Mouse (Mus musculus) embryonic facial prominence, embryonic 14.5 days (tissue): ENCODE data around the gene Ptcd3. TPM values are rescaled to one million over a fixed set of nuclear protein-coding genes. Genes with fewer than 3 reads are reported as not detected.
A peak's percentile ranks its signal among the peaks of the same experiment; 100 is the strongest.

ENCODE experiments used
- ATAC-seq: fragments of 200-750 bp; cut with Nextera tagmentation; 2 replicates; pipeline ENCODE4 v1.8.0; 2017; ENCODE audit warnings: low read depth, moderate number of reproducible peaks, moderate TSS enrichment
- DNase-seq: peaks from one replicate; pipeline ENCODE4 v3.0.0-alpha.2; 2015; ENCODE audit warnings: low spot score
- H3K27ac ChIP-seq: fragments of 300-500 bp; sonication (generic); replicated peaks from 2 replicates; pipeline ENCODE4 v1.5.1; 2014; ENCODE audit warnings: low read depth, mild to moderate bottlenecking, low read length, moderate library complexity
- H3K27me3 ChIP-seq: fragments of 300-500 bp; sonication (generic); replicated peaks from 2 replicates; pipeline ENCODE4 v1.6.1; 2014; ENCODE audit warnings: low read length; ENCODE audit not compliant: control insufficient read depth, insufficient read depth
- H3K36me3 ChIP-seq: fragments of 300-500 bp; sonication (generic); 2 replicates; pipeline ENCODE4 v1.6.1; 2014; ENCODE audit warnings: low read length, mixed read lengths; ENCODE audit not compliant: control insufficient read depth, insufficient read depth
- H3K4me1 ChIP-seq: fragments of 300-500 bp; sonication (generic); 2 replicates; pipeline ENCODE4 v1.6.1; 2014; ENCODE audit warnings: antibody characterized with exemption, low read length; ENCODE audit not compliant: control insufficient read depth, insufficient read depth
- H3K4me2 ChIP-seq: fragments of 300-500 bp; sonication (generic); 2 replicates; pipeline ENCODE4 v1.6.1; 2014; ENCODE audit warnings: low read depth, mild to moderate bottlenecking, low read length, moderate library complexity, mixed read lengths
- H3K4me3 ChIP-seq: fragments of 300-500 bp; sonication (generic); 2 replicates; pipeline ENCODE4 v1.5.1; 2014; ENCODE audit warnings: low read depth, mild to moderate bottlenecking, low read length
- H3K9ac ChIP-seq: fragments of 300-500 bp; sonication (generic); 2 replicates; pipeline ENCODE4 v1.6.1; 2014; ENCODE audit warnings: low read depth, mild to moderate bottlenecking, low read length, moderate library complexity, mixed read lengths
- H3K9me3 ChIP-seq: fragments of 300-500 bp; sonication (generic); 2 replicates; pipeline ENCODE4 v1.6.1; 2016; ENCODE audit warnings: low read length; ENCODE audit not compliant: control insufficient read depth
- WGBS: fragments of 180-500 bp; shearing (Covaris S2); extraction: QIAGEN DNeasy Blood & Tissue Kit; methylation state at CpG from one replicate; pipeline ENCODE4 v1.1.7; 2014; 5-methylcytosine and 5-hydroxymethylcytosine counted together
- polyA plus RNA-seq: library from polyadenylated mRNA; unstranded; fragments of >200 nt; fragmentation: Nextera tagmentation; extraction: Ambion mirVana; gene quantifications from 2 replicates; pipeline ENCODE4 v1.2.1, GENCODE M21; 2014

The Ptcd3 gene
- polyA plus RNA-seq: 84.6 and 92.6 TPM in 2 replicates

DNA sequence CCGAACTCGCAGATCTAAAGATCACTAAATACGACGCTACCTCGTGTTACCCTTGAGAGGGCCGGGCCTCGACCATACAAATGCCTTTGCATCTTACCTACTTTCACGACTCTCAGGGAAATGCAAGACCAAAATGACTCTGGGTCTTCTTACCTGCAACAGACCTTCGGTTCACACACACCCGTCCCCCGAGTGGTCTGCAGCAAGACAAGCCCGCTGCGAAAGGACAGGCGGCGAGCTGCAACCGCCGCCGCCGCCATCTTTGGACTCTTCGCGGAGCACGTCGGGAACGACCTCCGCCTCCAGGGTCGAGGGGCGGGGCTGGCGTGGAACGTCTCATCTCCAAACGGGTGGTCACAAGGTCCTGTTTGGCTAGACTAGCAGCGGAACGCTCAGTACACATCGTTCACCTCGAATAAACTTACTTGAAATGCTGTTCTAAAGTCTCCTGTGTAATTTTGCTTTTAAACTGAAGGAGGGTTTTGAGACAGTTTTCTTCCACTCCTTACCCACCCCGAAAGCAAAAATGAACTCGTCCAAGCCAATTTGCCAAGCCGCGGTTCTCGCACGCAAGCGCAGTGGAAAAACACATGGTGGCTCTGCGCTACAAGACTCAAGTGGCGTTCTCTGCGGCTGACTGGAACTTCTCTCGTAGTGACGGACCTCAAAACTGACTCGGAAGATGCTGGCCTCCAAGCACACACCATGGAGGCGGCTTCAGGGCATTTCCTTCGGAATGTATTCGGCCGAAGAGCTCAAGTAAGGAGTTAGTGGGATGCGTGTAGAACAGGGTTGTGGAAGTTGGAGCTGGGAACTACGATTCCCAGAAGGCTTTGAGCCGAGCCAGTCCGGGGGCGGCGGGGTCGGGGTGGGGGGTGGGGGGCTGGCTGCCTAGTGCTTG is at the start of gene Ptcd3, which contains the start of gene Polr1a:
TSS of gene Ptcd3 (minus strand) at position 270 of the 901 bp plus-strand sequence.
TSS of gene Polr1a (plus strand) at position 573 of the 901 bp plus-strand sequence.
- no peaks in the 10 kb centered on the region for H3K9me3 ChIP-seq
- H3K27me3 ChIP-seq: no peaks in the 10 kb centered on the region
- DNase-seq (peak; percentile 95), ATAC-seq (peak; percentile 92)
- H3K36me3 ChIP-seq: peaks cover 34% of the 10 kb centered on the region
- peak within 1 kb of the TSS; percentile 87 for H3K4me3 ChIP-seq
- WGBS: under 1% methylated on average over 53 of the region's 58 CpGs
- peak within 1 kb of the TSS; percentile 85 for H3K4me2 ChIP-seq
- peaks cover 13% of the 10 kb centered on the region for H3K4me1 ChIP-seq
- peak within 1 kb of the TSS; percentile 49 for H3K27ac ChIP-seq
- peak within 1 kb of the TSS; percentile 77 for H3K9ac ChIP-seq

DNA sequence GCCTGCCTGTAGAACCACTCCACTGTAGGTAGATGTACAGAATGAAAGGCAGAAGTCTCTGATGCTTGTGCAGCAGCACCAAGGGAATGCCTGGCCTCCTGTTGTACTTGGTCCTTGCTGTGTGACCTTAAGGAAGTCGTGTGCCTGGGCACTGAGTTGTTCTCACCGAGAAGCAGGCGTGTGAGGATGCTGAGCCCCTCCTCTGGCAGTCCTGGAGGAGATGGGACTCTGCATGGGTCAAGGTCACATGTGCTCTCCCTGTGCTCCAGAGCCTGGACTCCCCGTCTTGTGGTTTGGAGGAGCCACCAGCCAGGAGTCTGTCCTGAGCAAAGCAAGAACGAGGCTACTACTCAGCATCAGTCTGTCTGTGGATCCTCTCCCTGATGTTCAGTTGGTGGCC is 42.6 kb upstream of the Ptcd3 start:
- WGBS: 87% methylated on average over 5 of the region's 5 CpGs
- Histone ChIP-seq H3K9me3 (no peaks in the 10 kb centered on the region), H3K4me3 (no peak overlapping the region), H3K27ac (no peak overlapping the region), H3K4me1 (no peaks in the 10 kb centered on the region), H3K9ac (no peak overlapping the region), H3K36me3 (peaks cover 82% of the 10 kb centered on the region), H3K27me3 (no peaks in the 10 kb centered on the region), H3K4me2 (no peak overlapping the region)
- DNase-seq (no peak), ATAC-seq (no peak)

- 85% methylated on average over 3 of the region's 3 CpGs for WGBS
- Histone ChIP-seq H3K9ac (no peak overlapping the region), H3K36me3 (peaks cover 86% of the 10 kb centered on the region), H3K4me3 (no peak overlapping the region), H3K4me1 (no peaks in the 10 kb centered on the region), H3K27ac (no peak overlapping the region), H3K27me3 (no peaks in the 10 kb centered on the region), H3K4me2 (no peak overlapping the region), H3K9me3 (no peaks in the 10 kb centered on the region)
- ATAC-seq: 0 out of 2 replicates have a peak, but pooled peaks have one; percentile 15
- DNase-seq: no peak
Measured at GRCm38 (mm10) chr6:71950592-71950991, 42.0 kb upstream of the Ptcd3 start.

DNA sequence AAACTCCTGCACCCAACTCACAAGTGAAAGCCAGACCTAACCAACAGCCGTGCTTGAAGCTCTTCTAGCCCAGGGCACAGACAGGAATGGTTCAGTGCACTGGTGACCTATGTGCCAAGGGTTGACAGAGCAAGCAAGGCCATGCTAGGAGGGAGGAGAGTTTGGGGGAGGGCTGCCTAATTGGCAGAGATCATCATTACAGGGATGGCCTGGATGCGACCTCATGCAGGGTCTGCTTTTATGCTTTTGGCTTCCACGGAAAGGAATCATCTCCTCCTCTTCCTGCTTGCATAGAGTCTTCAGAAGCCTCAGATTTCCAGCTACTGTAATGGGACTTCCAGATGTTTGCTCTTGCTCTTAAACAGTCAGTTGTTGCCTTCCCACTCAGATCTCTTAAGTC is 41.2 kb upstream of the Ptcd3 start:
- Histone ChIP-seq H3K4me2 (no peak overlapping the region), H3K4me3 (no peak overlapping the region), H3K9me3 (no peaks in the 10 kb centered on the region), H3K36me3 (peaks cover 87% of the 10 kb centered on the region), H3K9ac (no peak overlapping the region), H3K27me3 (no peaks in the 10 kb centered on the region), H3K27ac (no peak overlapping the region), H3K4me1 (no peaks in the 10 kb centered on the region)
- DNase-seq (no peak), ATAC-seq (no peak)
- 54% methylated on average over 3 of the region's 3 CpGs for WGBS

GRCm38 (mm10) chr6:71946121-71946520 is 37.6 kb upstream of the Ptcd3 start:
- no peaks in the 10 kb centered on the region for H3K9me3 ChIP-seq
- DNase-seq (no peak), ATAC-seq (no peak)
- no peak overlapping the region for H3K27ac ChIP-seq
- H3K4me2 ChIP-seq: no peak overlapping the region
- peaks cover 67% of the 10 kb centered on the region for H3K36me3 ChIP-seq
- no peaks in the 10 kb centered on the region for H3K27me3 ChIP-seq
- H3K4me1 ChIP-seq: no peaks in the 10 kb centered on the region
- no peak overlapping the region for H3K4me3 ChIP-seq
- H3K9ac ChIP-seq: no peak overlapping the region
- WGBS: 86% methylated on average over 8 of the region's 8 CpGs

- H3K36me3 ChIP-seq: peaks cover 56% of the 10 kb centered on the region
- 0 out of 2 replicates have a peak, but pooled peaks cover 3% of the 10 kb centered on the region for H3K4me1 ChIP-seq
- no peaks in the 10 kb centered on the region for H3K27me3 ChIP-seq
- ATAC-seq (no peak), DNase-seq (no peak)
- WGBS: 94% methylated on average over 6 of the region's 6 CpGs
- H3K4me3 ChIP-seq: no peak overlapping the region
- no peaks in the 10 kb centered on the region for H3K9me3 ChIP-seq
- H3K4me2 ChIP-seq: no peak overlapping the region
- no peak overlapping the region for H3K27ac ChIP-seq
- no peak overlapping the region for H3K9ac ChIP-seq
Measured at GRCm38 (mm10) chr6:71945101-71945500, 36.6 kb upstream of the Ptcd3 start.

DNA sequence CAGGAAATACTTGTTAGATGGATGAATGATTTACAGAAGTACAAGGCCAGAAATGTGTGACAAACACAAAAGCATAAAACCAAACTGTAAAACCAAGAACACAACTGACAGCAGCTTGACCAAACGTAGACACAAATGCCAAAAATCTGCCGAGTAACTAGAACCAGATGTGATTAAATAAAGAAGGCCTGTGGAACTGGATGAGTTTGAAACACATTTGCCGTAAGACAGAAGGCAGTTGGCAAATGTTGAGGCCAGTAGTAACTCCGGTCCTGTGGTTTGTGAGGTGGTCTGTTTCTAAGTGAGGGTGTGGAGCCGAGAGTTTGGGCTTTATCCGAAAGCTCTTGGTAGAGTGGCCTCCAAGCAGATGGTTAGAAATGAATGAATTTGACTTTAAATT is 32.4 kb upstream of the Ptcd3 start:
- peaks cover 52% of the 10 kb centered on the region for H3K36me3 ChIP-seq
- peak; percentile 82 for DNase-seq
- WGBS: 39% methylated on average over 6 of the region's 6 CpGs

GRCm38 (mm10) chr6:71935737-71936136 is 27.2 kb upstream of the Ptcd3 start:
- Histone ChIP-seq H3K4me3 (no peak overlapping the region), H3K4me2 (no peak overlapping the region), H3K36me3 (peaks cover 70% of the 10 kb centered on the region), H3K27ac (peak overlapping the region; percentile 56), H3K27me3 (no peaks in the 10 kb centered on the region), H3K9me3 (no peaks in the 10 kb centered on the region), H3K4me1 (peaks cover 18% of the 10 kb centered on the region), H3K9ac (no peak overlapping the region)
- ATAC-seq (peak; percentile 52; the same call in 1 of the 2 replicates), DNase-seq (peak; percentile 71)
- WGBS: 54% methylated on average over 2 of the region's 2 CpGs

More for the DNA sequence above, 32.4 kb upstream of the Ptcd3 start:
- no peaks in the 10 kb centered on the region for H3K27me3 ChIP-seq
- no peaks in the 10 kb centered on the region for H3K9me3 ChIP-seq
- ATAC-seq: peak; percentile 50; the same call in 1 of the 2 replicates
- H3K4me1 ChIP-seq: peaks cover 7% of the 10 kb centered on the region; the same call in 1 of the 2 replicates
- H3K27ac ChIP-seq: no peak overlapping the region; the same call in 1 of the 2 replicates
- no peak overlapping the region for H3K9ac ChIP-seq
- H3K4me2 ChIP-seq: no peak overlapping the region
- no peak overlapping the region for H3K4me3 ChIP-seq
